Mouse (Mus musculus) brain, embryonic 14.5 days (tissue): ENCODE data around the gene Scrg1.

Experiments used
- CTCF ChIP-seq: fragments of 200-500 bp; IDR thresholded peaks from 2 replicates; pipeline ENCODE4 v1.5.1; 2012; ENCODE audit warnings: inconsistent platforms, mild to moderate bottlenecking, moderate library complexity, borderline replicate concordance; ENCODE audit not compliant: insufficient read depth, insufficient read length; ENCODE audit errors: extremely low read depth
- POLR2A ChIP-seq: fragments of 200-500 bp; IDR thresholded peaks from 2 replicates; pipeline ENCODE4 v1.6.1; 2012; ENCODE audit warnings: mild to moderate bottlenecking, inconsistent platforms, borderline replicate concordance; ENCODE audit not compliant: poor library complexity, insufficient read depth, insufficient read length, severe bottlenecking; ENCODE audit errors: extremely low read depth

- no peak for TF ChIP-seq POLR2A
- no peak for TF ChIP-seq CTCF
Observed at GRCm38 (mm10) chr8:57416827-57417226, 38.9 kb upstream of the Scrg1 start.
